Mouse (Mus musculus) adrenal gland (tissue): ENCODE results near the gene Rnase11.
"Not testable (repeated sequence)": the region's sequence is repeated elsewhere in the genome, so short reads cannot be mapped to it uniquely, and the experiment has no call there.

Experiments used
- intact Hi-C: fragments of 180-260 bp; cut with DNase I; formaldehyde crosslinking; loops from one replicate; pipeline ENCODE4 v1.15.1; 2025

Rnase11 gene

DNA sequence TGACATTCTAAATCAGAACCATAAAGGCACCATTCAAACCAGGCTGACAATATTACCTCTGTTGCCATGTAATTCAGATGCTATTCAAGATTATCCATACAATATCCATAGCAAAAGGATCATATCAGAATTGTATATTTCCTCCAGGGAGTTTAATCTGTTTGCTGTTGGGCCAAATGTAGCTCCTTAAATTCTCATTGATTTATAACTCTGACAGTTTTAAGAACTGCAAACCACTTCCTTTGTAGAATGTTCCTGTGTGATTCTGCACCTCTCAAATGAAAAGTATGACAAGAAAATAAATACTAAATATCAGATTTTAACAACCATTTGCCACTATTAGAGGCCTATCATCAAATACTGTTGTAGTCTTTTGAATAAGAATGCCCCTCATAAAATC, 34.2 kb downstream of the Rnase11 start:
- intact Hi-C loops: no loop called here

DNA sequence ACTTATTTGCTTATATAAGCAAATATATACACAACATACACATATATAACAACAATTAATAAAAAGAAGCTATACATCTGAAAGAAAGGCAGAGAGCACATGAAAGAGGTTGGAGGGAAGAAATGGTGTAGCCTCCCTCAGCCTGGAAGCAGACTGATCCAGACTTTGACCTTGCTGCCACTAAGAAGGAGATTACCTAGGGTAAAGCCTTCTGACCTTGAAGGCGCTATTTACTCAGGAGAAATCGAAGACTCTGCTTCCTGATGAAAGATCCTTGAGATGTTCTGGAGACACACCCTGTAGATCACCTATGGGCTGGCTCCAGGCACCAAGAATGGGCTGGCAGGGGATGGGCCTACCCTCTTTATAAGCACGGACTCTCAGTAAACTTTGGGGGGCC, 35.2 kb downstream of the Rnase11 start:
- intact Hi-C loops: not testable (repeated sequence)

GRCm38 (mm10) chr14:51009572-51009971, 40.4 kb downstream of the Rnase11 start:
- intact Hi-C loops: no loop called here

GRCm38 (mm10) chr14:51008781-51009180, 41.2 kb downstream of the Rnase11 start:
- intact Hi-C loops: no loop called here

- intact Hi-C loops: no loop called here
These were observed 41.8 kb downstream of the Rnase11 start for GRCm38 (mm10) chr14:51007914-51008713.

DNA sequence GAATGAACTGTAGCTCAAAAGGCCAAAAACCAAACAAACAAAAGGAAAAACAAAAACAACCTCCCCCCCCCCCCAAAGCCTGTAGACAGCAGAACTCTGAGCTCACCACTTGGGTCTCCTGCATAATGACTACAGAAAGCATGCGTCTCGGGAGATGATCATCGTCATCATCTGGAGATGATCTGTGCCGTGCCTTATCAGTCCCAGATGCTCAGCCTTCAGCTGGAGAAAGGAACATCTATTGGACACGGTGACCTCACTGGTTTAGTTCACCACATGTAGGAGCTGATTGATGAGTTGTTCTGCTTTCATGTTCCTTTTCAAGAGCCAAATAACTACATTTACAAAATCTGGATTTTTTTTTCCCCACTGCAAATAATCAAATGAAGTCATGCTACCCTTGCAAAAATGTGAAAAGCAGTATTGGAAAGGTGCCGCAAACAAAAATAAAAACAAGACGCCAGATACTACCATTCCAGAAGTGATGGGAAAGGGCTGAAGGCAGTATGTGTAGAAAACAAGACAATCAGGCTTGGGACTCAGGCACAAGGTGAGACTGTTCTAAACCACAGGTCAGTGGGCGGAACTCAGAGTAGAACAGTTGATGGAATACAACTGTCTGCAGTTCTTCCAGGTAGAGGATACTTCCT, 42.7 kb downstream of the Rnase11 start, which contains the start of gene Rnase10:
TSS of gene Rnase10 (plus strand) at position 600 of the 650 bp plus-strand sequence.
- intact Hi-C loops: no loop called here
